Mouse (Mus musculus) cerebellum, adult 2 months (tissue): ENCODE measurements at regions not wholly inside any gene's neighbourhood (a gene's known extent, or its start where the extent isn't known, plus 50 kb on each side); places are given as distances from the start of the nearest gene placed in this dataset.

ENCODE experiments used
- CTCF ChIP-seq: fragments of 200-500 bp; IDR thresholded peaks from 2 replicates; pipeline ENCODE4 v1.5.1; 2011; ENCODE audit warnings: low read depth, mild to moderate bottlenecking, control low read depth, low read length, moderate library complexity, borderline replicate concordance; ENCODE audit not compliant: insufficient read depth
- POLR2A ChIP-seq: fragments of 200-500 bp; IDR thresholded peaks from 2 replicates; pipeline ENCODE4 v1.6.1; 2011; ENCODE audit warnings: low read length, control low read depth, borderline replicate concordance; ENCODE audit not compliant: insufficient read depth

DNA sequence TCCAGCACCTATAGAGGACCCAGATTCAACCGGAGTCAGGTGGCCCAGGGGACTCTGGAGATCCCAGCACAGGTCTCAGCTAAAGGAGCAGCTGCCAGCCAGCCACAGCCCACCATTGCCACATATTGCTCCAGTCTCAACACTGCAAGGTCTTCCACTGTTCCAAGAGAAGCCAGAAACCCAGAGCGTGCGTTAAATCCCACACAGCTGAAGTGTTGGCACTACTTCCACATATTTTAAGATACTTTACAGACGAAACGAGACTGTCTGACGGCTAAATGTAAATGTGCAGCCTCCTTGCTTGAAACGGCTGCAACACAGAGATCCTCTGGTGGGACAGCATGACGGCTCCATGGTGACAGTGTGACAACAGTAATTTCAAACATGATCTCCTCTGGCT lies 327.3 kb upstream of the Kdm8 start:
- no peak for TF ChIP-seq CTCF
- TF ChIP-seq POLR2A: no peak
